Mouse (Mus musculus): ENCODE data around the gene Hbb-bh2.
"Not testable (repeated sequence)": the region's sequence is repeated elsewhere in the genome, so short reads cannot be mapped to it uniquely, and the experiment has no call there.

Gene Hbb-bh2

GRCm38 (mm10) chr7:103812174-103812573, 28.1 kb downstream of the Hbb-bh2 start:
- DNase-seq (ENCODE audit: low read depth, low spot score): peak; percentile 72

- peak; percentile 76 for DNase-seq (ENCODE audit: low read depth, low spot score)
Observed at GRCm38 (mm10) chr7:103811223-103811845, 29.0 kb downstream of the Hbb-bh2 start.

- DNase-seq (ENCODE audit: low read depth, low spot score): peak; percentile 69
Observed at GRCm38 (mm10) chr7:103810746-103811145, 29.6 kb downstream of the Hbb-bh2 start.

GRCm38 (mm10) chr7:103810296-103810695, 30.0 kb downstream of the Hbb-bh2 start:
- peak; percentile 66 for DNase-seq (ENCODE audit: low read depth, low spot score)

GRCm38 (mm10) chr7:103809801-103810155, 30.5 kb downstream of the Hbb-bh2 start:
- DNase-seq (ENCODE audit: low read depth, low spot score): no peak

GRCm38 (mm10) chr7:103808971-103809800, 31.1 kb downstream of the Hbb-bh2 start:
- DNase-seq (ENCODE audit: low read depth, low spot score): peak; percentile 74

GRCm38 (mm10) chr7:103808120-103808519, 32.2 kb downstream of the Hbb-bh2 start:
- not testable (repeated sequence) for DNase-seq (ENCODE audit: low read depth, low spot score)

GRCm38 (mm10) chr7:103806856-103807255, 33.5 kb downstream of the Hbb-bh2 start:
- DNase-seq (ENCODE audit: low read depth, low spot score): peak; percentile 84

GRCm38 (mm10) chr7:103792669-103793388, 47.5 kb downstream of the Hbb-bh2 start:
- DNase-seq (ENCODE audit: low read depth, low spot score): peak; percentile 38

GRCm38 (mm10) chr7:103791721-103792120, 48.6 kb downstream of the Hbb-bh2 start, which contains the start of gene Olfr67:
Gene Olfr67, minus strand, starts transcription at chr7:103791821.
- no peak for DNase-seq (ENCODE audit: low read depth, low spot score)
